Mouse (Mus musculus) T-cell, adult 66 days (primary cell): ENCODE data around the gene Mipol1. TPM values are rescaled to one million over a fixed set of nuclear protein-coding genes. Genes with fewer than 3 reads are reported as not detected.

Experiments
- total RNA-seq, 2 experiments: library from RNA; stranded (reverse); gene quantifications; 3 replicates in 1 of 2; 4 replicates in 1 of 2; pipeline ENCODE4 v1.2.4; 2023

Mipol1 gene
- total RNA-seq, result 1 to 10 TPM; 5.7 to 6.4 TPM

DNA sequence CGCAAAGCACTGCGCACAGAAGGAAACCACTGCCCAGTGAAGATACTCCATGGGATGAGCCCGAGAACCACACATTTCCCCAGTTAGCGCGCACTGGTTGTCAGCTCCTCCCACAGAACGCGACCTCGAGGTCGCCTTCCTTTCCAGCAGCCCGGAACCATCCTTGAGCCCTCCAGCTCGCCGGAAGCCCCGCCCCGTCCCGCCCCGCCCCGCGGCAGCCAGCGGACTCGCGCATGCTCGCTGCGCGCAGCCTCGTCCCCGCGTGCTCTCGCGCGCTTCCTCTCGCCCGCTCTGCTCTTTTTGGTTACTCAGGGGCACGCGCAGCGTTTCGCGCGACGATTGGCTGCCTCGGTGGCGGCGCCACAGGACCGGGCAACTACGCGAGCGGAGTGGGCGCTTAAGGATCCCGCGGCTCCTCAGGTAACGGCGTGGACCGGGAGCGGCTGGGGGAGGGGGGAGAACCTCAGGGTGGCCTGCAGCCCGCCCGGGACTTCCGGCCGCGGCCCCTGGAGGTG, at the start of gene Mipol1, which contains the start of gene Prps1l3:
Gene Mipol1 (plus strand): TSS at position 236 of the 515 bp plus-strand sequence.
Gene Prps1l3 (plus strand): TSS at position 221 of the 515 bp plus-strand sequence.

DNA sequence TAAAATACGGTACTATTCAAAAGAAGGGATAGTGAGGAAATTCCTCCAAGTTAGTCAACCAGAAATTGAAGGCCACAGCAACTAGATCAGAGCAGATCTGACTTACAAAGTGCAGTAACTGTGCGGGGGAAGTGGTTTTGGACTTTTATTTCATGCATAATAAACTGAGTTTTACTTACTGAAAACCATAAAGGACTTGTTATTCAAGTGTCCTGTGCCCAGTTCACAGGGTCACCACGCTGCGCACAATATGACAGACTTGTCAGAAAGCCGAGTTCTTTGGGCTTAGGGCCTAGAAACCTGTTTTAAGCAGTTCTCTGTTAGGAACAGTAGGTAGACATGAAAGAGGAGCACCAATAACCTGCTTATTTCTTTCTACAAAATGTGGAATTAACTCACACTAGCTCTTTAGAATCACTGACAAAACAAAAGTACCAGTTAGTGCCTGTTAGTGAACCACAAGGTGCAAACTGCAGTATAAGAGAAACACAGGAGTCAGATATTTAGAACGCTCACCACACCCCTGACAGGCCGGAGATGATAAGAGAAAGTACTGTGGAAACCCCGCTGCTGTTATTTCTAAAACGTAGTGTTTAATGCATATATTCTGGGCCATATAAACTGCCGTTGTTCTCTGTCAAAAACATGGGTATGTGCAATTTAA, 32.7 kb upstream of the Mipol1 start, which contains the start of gene Slc25a21:
Gene Slc25a21 (minus strand): TSS at position 110 of the 664 bp plus-strand sequence.

Other genes starting within 250 kb of the Mipol1 start
- 1 to 10 TPM in 1 of 2 experiments, under 1 TPM in 1; 0.74 to 1.6 TPM for gene Slc25a21, start 33.0 kb upstream of the Mipol1 start, total RNA-seq
- 10 to 100 TPM; 62.3 to 66.0 TPM for gene Prps1l3, start within 50 bp of the Mipol1 start, total RNA-seq